Mouse (Mus musculus) neural tube, embryonic 14.5 days (tissue): ENCODE results near the gene Ccdc141. TPM values are rescaled to one million over a fixed set of nuclear protein-coding genes. Genes with fewer than 3 reads are reported as not detected.

Experiments
- ATAC-seq: fragments of 200-750 bp; cut with Nextera tagmentation; 2 replicates; pipeline ENCODE4 v1.8.0; 2017; ENCODE audit warnings: low read depth, mild to moderate bottlenecking, moderate TSS enrichment, moderate library complexity
- H3K27ac ChIP-seq: fragments of 300-500 bp; sonication (generic); 2 replicates; pipeline ENCODE4 v1.5.1; 2014; ENCODE audit warnings: low read depth, mild to moderate bottlenecking, control low read depth, low read length, moderate library complexity, mixed read lengths
- H3K27me3 ChIP-seq: fragments of 300-500 bp; sonication (generic); 2 replicates; pipeline ENCODE4 v1.6.1; 2014; ENCODE audit warnings: low read length; ENCODE audit not compliant: control insufficient read depth, insufficient read depth
- H3K36me3 ChIP-seq: fragments of 300-500 bp; sonication (generic); 2 replicates; pipeline ENCODE4 v1.6.1; 2014; ENCODE audit warnings: low read length, mixed read lengths; ENCODE audit not compliant: control insufficient read depth, insufficient read depth
- H3K4me1 ChIP-seq: fragments of 300-500 bp; sonication (generic); 2 replicates; pipeline ENCODE4 v1.6.1; 2014; ENCODE audit warnings: low read length; ENCODE audit not compliant: control insufficient read depth, insufficient read depth
- H3K4me2 ChIP-seq: fragments of 300-500 bp; sonication (generic); 2 replicates; pipeline ENCODE4 v1.6.1; 2014; ENCODE audit warnings: mild to moderate bottlenecking, low read depth, low read length, control low read depth
- H3K4me3 ChIP-seq: fragments of 300-500 bp; sonication (generic); 2 replicates; pipeline ENCODE4 v1.5.1; 2014; ENCODE audit warnings: low read depth, low read length, control low read depth, mixed read lengths
- H3K9ac ChIP-seq: fragments of 300-500 bp; sonication (generic); replicated peaks from 2 replicates; pipeline ENCODE4 v1.6.1; 2014; ENCODE audit warnings: low read depth, mild to moderate bottlenecking, control low read depth, low read length, mixed read lengths
- H3K9me3 ChIP-seq: fragments of 300-500 bp; sonication (generic); 2 replicates; pipeline ENCODE4 v1.6.1; 2016; ENCODE audit warnings: low read length; ENCODE audit not compliant: control insufficient read depth
- WGBS: fragments of 180-500 bp; shearing (Covaris S2); extraction: QIAGEN DNeasy Blood & Tissue Kit; methylation state at CpG from one replicate; pipeline ENCODE4 v1.1.7; 2014; 5-methylcytosine and 5-hydroxymethylcytosine counted together
- polyA plus RNA-seq: library from polyadenylated mRNA; unstranded; fragments of >200 nt; fragmentation: Nextera tagmentation; extraction: Ambion mirVana; gene quantifications from 2 replicates; pipeline ENCODE4 v1.2.1, GENCODE M21; 2014

The Ccdc141 gene
- polyA plus RNA-seq, 1 experiment from 2014 or later: 5.7 TPM

GRCm38 (mm10) chr2:77171444-77172240 is 1.2 kb upstream of the Ccdc141 start:
- H3K36me3 ChIP-seq: no peaks in the 10 kb centered on the region
- WGBS: 58% methylated on average over 23 of the region's 23 CpGs
- peaks cover 11% of the 10 kb centered on the region; the same call in 1 of the 2 replicates for H3K4me1 ChIP-seq
- no peak overlapping the region for H3K27ac ChIP-seq
- no peak overlapping the region for H3K4me3 ChIP-seq
- H3K4me2 ChIP-seq: no peak overlapping the region
- H3K9me3 ChIP-seq: no peaks in the 10 kb centered on the region
- no peak overlapping the region for H3K9ac ChIP-seq
- peak; percentile 54; the same call in 1 of the 2 replicates for ATAC-seq
- H3K27me3 ChIP-seq: no peaks in the 10 kb centered on the region

- peak; percentile 53 for ATAC-seq
- Histone ChIP-seq H3K4me2 (peak overlapping the region; percentile 67), H3K4me3 (peak overlapping the region; percentile 29), H3K27ac (no peak overlapping the region; the same call in 1 of the 2 replicates), H3K9ac (peak overlapping the region; percentile 28; the same call in 1 of the 2 replicates), H3K9me3 (no peaks in the 10 kb centered on the region), H3K27me3 (no peaks in the 10 kb centered on the region), H3K36me3 (no peaks in the 10 kb centered on the region), H3K4me1 (peaks cover 11% of the 10 kb centered on the region; the same call in 1 of the 2 replicates)
- WGBS: 8% methylated on average over 21 of the region's 21 CpGs
These were observed 362 bp downstream of the Ccdc141 start for GRCm38 (mm10) chr2:77169916-77170632.

- no peaks in the 10 kb centered on the region for H3K36me3 ChIP-seq
- H3K4me3 ChIP-seq: no peak overlapping the region
- H3K4me1 ChIP-seq: peaks cover 11% of the 10 kb centered on the region; the same call in 1 of the 2 replicates
- H3K4me2 ChIP-seq: peak overlapping the region; percentile 67
- ATAC-seq: no peak
- no peak overlapping the region for H3K27ac ChIP-seq
- H3K9ac ChIP-seq: no peak overlapping the region
- 81% methylated on average over 4 of the region's 4 CpGs for WGBS
- no peaks in the 10 kb centered on the region for H3K27me3 ChIP-seq
- no peaks in the 10 kb centered on the region for H3K9me3 ChIP-seq
These were observed 1.2 kb downstream of the Ccdc141 start for GRCm38 (mm10) chr2:77169218-77169617.

GRCm38 (mm10) chr2:77168781-77169180 is 1.7 kb downstream of the Ccdc141 start:
- no peak for ATAC-seq
- no peak overlapping the region for H3K9ac ChIP-seq

GRCm38 (mm10) chr2:77168081-77168685 is 2.3 kb downstream of the Ccdc141 start:
- no peak overlapping the region for H3K4me2 ChIP-seq
- H3K36me3 ChIP-seq: no peaks in the 10 kb centered on the region
- no peaks in the 10 kb centered on the region for H3K9me3 ChIP-seq
- no peak for ATAC-seq
- peaks cover 11% of the 10 kb centered on the region; the same call in 1 of the 2 replicates for H3K4me1 ChIP-seq
- H3K9ac ChIP-seq: no peak overlapping the region
- 90% methylated on average over 13 of the region's 13 CpGs for WGBS
- H3K4me3 ChIP-seq: no peak overlapping the region
- H3K27me3 ChIP-seq: no peaks in the 10 kb centered on the region
- H3K27ac ChIP-seq: no peak overlapping the region

More at GRCm38 (mm10) chr2:77168781-77169180, 1.7 kb downstream of the Ccdc141 start:
- H3K4me3 ChIP-seq: no peak overlapping the region
- H3K4me2 ChIP-seq: no peak overlapping the region
- WGBS: 88% methylated on average over 7 of the region's 7 CpGs
- H3K9me3 ChIP-seq: no peaks in the 10 kb centered on the region
- H3K4me1 ChIP-seq: peaks cover 11% of the 10 kb centered on the region; the same call in 1 of the 2 replicates
- H3K36me3 ChIP-seq: no peaks in the 10 kb centered on the region
- H3K27me3 ChIP-seq: no peaks in the 10 kb centered on the region
- no peak overlapping the region for H3K27ac ChIP-seq

GRCm38 (mm10) chr2:77166366-77166765 is 4.1 kb downstream of the Ccdc141 start:
- H3K27ac ChIP-seq: no peak overlapping the region
- H3K4me1 ChIP-seq: peaks cover 7% of the 10 kb centered on the region; the same call in 1 of the 2 replicates
- no peak overlapping the region for H3K4me2 ChIP-seq
- no peaks in the 10 kb centered on the region for H3K36me3 ChIP-seq
- no peaks in the 10 kb centered on the region for H3K9me3 ChIP-seq
- 83% methylated on average over 4 of the region's 4 CpGs for WGBS
- no peak overlapping the region for H3K4me3 ChIP-seq
- H3K9ac ChIP-seq: no peak overlapping the region
- no peak for ATAC-seq
- H3K27me3 ChIP-seq: no peaks in the 10 kb centered on the region

GRCm38 (mm10) chr2:77164662-77165061 is 5.8 kb downstream of the Ccdc141 start:
- H3K4me2 ChIP-seq: no peak overlapping the region
- H3K36me3 ChIP-seq: no peaks in the 10 kb centered on the region
- H3K27me3 ChIP-seq: no peaks in the 10 kb centered on the region
- H3K4me3 ChIP-seq: no peak overlapping the region
- H3K9ac ChIP-seq: no peak overlapping the region
- 90% methylated on average over 3 of the region's 3 CpGs for WGBS
- no peak for ATAC-seq
- H3K27ac ChIP-seq: no peak overlapping the region
- no peaks in the 10 kb centered on the region for H3K9me3 ChIP-seq
- 0 out of 2 replicates have a peak, but pooled peaks cover under 1% of the 10 kb centered on the region for H3K4me1 ChIP-seq

- no peak overlapping the region for H3K4me3 ChIP-seq
- no peak overlapping the region for H3K9ac ChIP-seq
- no peak overlapping the region for H3K4me2 ChIP-seq
- H3K27me3 ChIP-seq: no peaks in the 10 kb centered on the region
- H3K36me3 ChIP-seq: no peaks in the 10 kb centered on the region
- H3K27ac ChIP-seq: no peak overlapping the region
- no peaks in the 10 kb centered on the region for H3K4me1 ChIP-seq
- ATAC-seq: no peak
- WGBS: 87% methylated on average over 3 of the region's 3 CpGs
- H3K9me3 ChIP-seq: no peaks in the 10 kb centered on the region
These were observed 7.1 kb downstream of the Ccdc141 start for GRCm38 (mm10) chr2:77163381-77163780.
